Mouse (Mus musculus): Measurements from ENCODE around the gene Slc32a1.

Slc32a1 gene

GRCm38 (mm10) chr2:158610488-158611325 is at the start of gene Slc32a1:
Gene Slc32a1 (plus strand): TSS chr2:158610767.
- peak; percentile 34 to 52 for DNase-seq

- DNase-seq = no peak
These were observed 49.8 kb upstream of the Slc32a1 start for GRCm38 (mm10) chr2:158560801-158561200.

- DNase-seq = no peak
These were observed 49.0 kb upstream of the Slc32a1 start for GRCm38 (mm10) chr2:158561371-158562144.

GRCm38 (mm10) chr2:158570421-158571081 is 40.0 kb upstream of the Slc32a1 start:
- peak; percentile 83 to 85 for DNase-seq

- DNase-seq = no peak
These were observed 30.6 kb upstream of the Slc32a1 start for GRCm38 (mm10) chr2:158579979-158580378.

GRCm38 (mm10) chr2:158584621-158585358 is 25.8 kb upstream of the Slc32a1 start:
- DNase-seq = peak; percentile 85 to 86

- no peak for DNase-seq
These were observed 21.9 kb upstream of the Slc32a1 start for GRCm38 (mm10) chr2:158588524-158589271.

- DNase-seq = no peak
These were observed 20.1 kb upstream of the Slc32a1 start for GRCm38 (mm10) chr2:158590495-158590894.

GRCm38 (mm10) chr2:158591286-158591685 is 19.3 kb upstream of the Slc32a1 start:
- DNase-seq = no peak

- no peak for DNase-seq
These were observed 17.2 kb upstream of the Slc32a1 start for GRCm38 (mm10) chr2:158593371-158593770.

GRCm38 (mm10) chr2:158595103-158595502 is 15.5 kb upstream of the Slc32a1 start:
- peak; percentile 82 to 89 for DNase-seq

GRCm38 (mm10) chr2:158595577-158595976 is 15.0 kb upstream of the Slc32a1 start:
- DNase-seq = no peak

GRCm38 (mm10) chr2:158596803-158597202 is 13.8 kb upstream of the Slc32a1 start:
- no peak for DNase-seq

- no peak for DNase-seq
These were observed 10.1 kb upstream of the Slc32a1 start for GRCm38 (mm10) chr2:158600517-158600916.

GRCm38 (mm10) chr2:158601326-158601725 is 9.2 kb upstream of the Slc32a1 start:
- no peak for DNase-seq

GRCm38 (mm10) chr2:158602663-158603062 is 7.9 kb upstream of the Slc32a1 start:
- peak in 1 of 2 experiments; percentile 25 for DNase-seq

- DNase-seq = peak; percentile 27 to 38
These were observed 4.0 kb upstream of the Slc32a1 start for GRCm38 (mm10) chr2:158606511-158606964.

- peak in 1 of 2 experiments; percentile 20 for DNase-seq
These were observed 886 bp upstream of the Slc32a1 start for GRCm38 (mm10) chr2:158609681-158610080.

GRCm38 (mm10) chr2:158611326-158611719 is 756 bp downstream of the Slc32a1 start:
- peak in 1 of 2 experiments; percentile 27 for DNase-seq

GRCm38 (mm10) chr2:158611726-158612670 is 1.4 kb downstream of the Slc32a1 start:
- peak; percentile 33 to 46 for DNase-seq

Measured in kidney, postnatal 4 days (tissue).